Mouse (Mus musculus): ENCODE data around the gene Irak2.
"Not testable (repeated sequence)": the region's sequence is repeated elsewhere in the genome, so short reads cannot be mapped to it uniquely, and the experiment has no call there.

Gene Irak2

GRCm38 (mm10) chr6:113695766-113696355 lies 57.6 kb downstream of the Irak2 start:
- no peak for DNase-seq (ENCODE audit: extremely low spot score, low read depth, low spot score)

DNA sequence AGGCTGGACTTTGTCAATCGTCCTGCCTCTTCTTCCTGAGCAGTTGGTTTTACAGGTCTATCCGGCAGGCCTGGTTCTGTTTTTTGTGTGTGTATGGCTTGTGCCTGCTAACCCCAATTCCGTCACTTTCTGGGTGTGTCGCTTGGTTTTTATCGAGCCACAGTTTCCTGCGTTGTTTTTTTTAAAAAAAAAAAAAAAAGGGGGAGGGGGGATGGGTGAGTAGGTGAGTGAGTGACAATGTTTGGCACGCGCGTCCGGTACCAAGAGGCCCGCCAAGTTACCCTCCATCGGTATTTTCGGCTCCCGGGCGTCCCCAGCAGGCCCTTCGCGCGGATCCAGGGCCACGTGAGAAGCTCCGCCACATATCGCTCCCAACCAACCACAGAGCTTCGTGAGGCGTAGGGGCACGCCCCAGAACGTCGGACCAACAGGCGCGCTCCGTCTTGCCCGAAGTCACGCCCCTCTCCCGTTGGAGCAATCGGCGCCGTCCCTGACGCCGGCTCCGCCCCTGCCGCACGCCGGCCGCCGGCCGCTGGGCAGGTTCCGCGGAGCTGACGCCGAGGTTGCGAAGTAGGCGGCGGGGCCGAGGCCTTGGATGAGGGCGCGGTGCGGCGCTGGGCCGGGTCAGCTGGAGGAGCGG lies 58.4 kb downstream of the Irak2 start, which contains the start of gene Tatdn2:
Tatdn2 (plus strand) TSS at position 469 of the 640 bp plus-strand sequence.
- DNase-seq (ENCODE audit: extremely low spot score, low read depth, low spot score), result peak; percentile 78

- no peak for DNase-seq (ENCODE audit: extremely low spot score, low read depth, low spot score)
Measured at GRCm38 (mm10) chr6:113697222-113698205, 59.2 kb downstream of the Irak2 start.

- no peak for DNase-seq (ENCODE audit: extremely low spot score, low read depth, low spot score)
Measured at GRCm38 (mm10) chr6:113712718-113713117, 74.5 kb downstream of the Irak2 start.

GRCm38 (mm10) chr6:113713389-113713788 lies 75.1 kb downstream of the Irak2 start:
- not testable (repeated sequence) for DNase-seq (ENCODE audit: extremely low spot score, low read depth, low spot score)

DNA sequence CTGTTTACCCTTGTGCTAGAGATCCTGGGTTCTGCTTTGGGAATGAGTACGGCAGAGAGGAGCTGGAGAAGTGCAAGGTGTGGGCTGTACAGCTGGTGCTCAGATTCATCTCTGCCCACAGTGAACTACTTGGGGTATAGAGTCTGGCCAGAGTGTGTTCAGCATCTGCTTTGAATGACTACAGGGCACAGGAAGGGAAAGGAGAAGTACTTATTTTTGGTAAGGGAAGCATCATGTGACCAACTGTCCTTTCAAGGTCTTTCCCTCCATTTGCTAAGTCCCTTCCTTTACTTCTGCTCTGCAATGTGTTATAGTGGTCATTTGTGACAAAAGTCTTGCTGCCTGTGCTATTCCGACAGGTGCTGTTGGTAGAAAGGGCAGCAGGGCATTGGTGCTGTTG lies 76.0 kb downstream of the Irak2 start:
- no peak for DNase-seq (ENCODE audit: extremely low spot score, low read depth, low spot score)

DNA sequence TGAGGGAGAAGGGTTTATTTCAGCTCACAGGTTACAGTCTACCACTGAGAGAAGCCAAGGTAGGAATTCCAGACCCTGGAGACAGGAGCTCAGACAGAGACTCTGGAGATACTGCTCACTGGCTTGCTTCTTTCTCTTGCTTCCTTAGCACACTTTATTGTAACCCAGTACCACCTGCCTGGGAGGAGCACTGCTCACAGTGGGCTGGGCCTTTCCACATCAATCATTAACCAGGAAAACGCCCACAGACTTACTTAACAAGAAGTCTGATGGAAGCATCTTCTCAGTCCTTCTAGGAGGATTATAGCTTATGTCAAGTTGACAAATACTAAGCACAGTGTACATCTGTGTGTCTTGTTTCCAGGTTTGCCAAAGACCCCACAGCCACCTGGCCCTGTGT lies 76.5 kb downstream of the Irak2 start:
- no peak for DNase-seq (ENCODE audit: extremely low spot score, low read depth, low spot score)

DNA sequence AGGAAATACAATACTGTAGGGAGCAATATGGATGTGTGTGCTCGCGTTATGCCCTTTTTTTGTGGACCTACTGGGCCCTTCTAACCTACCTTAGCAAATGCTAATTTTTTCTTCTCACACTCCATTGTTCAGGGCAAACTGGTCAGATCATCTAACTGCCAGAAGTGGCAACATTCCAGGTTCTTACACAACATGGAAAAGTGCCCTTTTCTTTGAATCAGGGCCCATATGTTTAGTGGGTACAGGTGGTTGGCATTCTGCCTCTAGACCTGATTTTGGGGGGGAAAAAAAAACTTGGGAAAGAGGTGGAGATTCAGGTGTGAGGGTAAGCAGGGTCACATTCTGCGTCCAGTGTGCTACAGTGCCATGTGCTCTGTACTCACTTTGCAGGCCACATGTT lies 79.3 kb downstream of the Irak2 start:
- DNase-seq (ENCODE audit: extremely low spot score, low read depth, low spot score), result no peak

DNA sequence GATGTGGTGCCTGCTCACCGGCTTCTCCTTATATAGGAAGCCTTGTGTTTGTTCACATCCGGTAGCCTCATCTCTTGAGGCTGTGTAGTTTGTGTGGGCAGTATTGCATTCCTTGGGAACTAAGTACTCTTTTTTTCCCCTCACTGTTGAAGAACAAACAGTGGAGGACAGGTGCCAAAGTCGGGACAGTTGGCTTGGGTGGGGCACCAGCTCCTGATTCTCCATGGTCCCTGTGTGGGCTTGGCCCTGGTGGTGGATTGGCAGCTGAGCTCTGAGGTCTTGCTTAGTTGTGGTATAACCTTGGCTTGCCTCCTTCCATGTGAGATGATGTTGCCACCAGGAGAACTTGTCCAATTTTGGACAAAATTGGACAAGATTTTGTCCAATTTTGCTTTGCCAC lies 81.6 kb downstream of the Irak2 start, which contains the start of gene Ghrl:
Ghrl (minus strand) TSS at position 3 of the 400 bp plus-strand sequence.
- DNase-seq (ENCODE audit: extremely low spot score, low read depth, low spot score), result no peak

DNA sequence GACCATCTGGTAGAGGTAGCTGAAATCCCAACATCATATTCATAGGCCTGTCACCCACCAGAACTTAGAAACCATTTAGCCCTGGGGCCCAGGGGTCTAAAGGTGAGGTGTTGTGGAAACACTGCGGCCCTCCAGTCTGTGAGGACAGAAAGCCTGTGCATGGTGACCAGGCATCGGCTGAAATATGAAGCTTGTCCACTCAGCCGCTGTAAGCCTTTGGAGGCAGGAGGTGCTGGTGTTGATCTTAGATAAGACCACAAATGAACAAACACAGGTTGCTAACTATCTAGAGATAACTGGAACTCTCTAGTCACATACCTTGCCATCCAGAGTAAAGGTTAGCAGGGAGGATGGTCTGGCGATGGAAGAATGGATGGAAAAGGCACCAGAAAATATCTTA lies 82.8 kb downstream of the Irak2 start:
- no peak for DNase-seq (ENCODE audit: extremely low spot score, low read depth, low spot score)

- DNase-seq (ENCODE audit: extremely low spot score, low read depth, low spot score), result no peak
Measured at GRCm38 (mm10) chr6:113728181-113728580, 89.9 kb downstream of the Irak2 start.

- no peak for DNase-seq (ENCODE audit: extremely low spot score, low read depth, low spot score)
Measured at GRCm38 (mm10) chr6:113731296-113731695, 93.0 kb downstream of the Irak2 start.

DNA sequence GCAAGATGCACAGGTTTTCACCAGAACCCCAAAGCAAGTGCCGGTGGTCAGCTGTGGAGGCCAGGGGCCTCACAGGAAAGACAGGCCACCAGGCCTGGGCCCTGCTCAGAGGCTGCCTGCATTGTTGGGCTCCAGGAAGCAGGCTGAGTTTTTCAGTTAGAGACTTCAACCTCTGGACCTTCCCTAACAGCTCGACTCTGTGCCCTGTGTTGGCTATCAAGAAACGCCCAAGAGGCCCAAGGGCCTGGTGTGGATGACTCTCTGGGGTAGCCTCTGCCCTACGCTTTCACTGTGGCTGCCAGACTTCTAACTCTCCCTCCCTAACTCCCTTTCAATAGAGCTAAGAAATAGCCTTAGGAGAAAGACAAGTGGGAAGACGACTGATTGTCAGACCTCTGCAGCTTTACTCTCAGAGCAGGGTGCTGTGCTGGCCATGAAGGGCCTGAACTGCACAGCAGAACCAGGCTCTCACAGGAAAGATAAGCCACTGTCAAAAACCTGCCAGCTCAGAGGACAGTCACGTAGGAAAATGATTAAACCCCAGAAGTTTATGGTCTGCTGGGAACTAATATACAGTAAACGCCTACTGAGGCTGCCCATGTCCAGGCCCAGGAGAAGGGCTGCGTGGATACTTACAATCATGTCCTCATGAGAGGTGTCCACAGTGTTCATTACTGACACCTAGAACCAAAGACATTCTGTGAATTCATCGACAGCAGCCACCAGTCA lies 99.2 kb downstream of the Irak2 start:
- DNase-seq (ENCODE audit: extremely low spot score, low read depth, low spot score), result no peak

GRCm38 (mm10) chr6:113740236-113741217 lies 102.3 kb downstream of the Irak2 start, which contains the start of gene Sec13:
TSS of gene Sec13 (minus strand) at chr6:113740743.
- peak; percentile 74 for DNase-seq (ENCODE audit: extremely low spot score, low read depth, low spot score)

DNA sequence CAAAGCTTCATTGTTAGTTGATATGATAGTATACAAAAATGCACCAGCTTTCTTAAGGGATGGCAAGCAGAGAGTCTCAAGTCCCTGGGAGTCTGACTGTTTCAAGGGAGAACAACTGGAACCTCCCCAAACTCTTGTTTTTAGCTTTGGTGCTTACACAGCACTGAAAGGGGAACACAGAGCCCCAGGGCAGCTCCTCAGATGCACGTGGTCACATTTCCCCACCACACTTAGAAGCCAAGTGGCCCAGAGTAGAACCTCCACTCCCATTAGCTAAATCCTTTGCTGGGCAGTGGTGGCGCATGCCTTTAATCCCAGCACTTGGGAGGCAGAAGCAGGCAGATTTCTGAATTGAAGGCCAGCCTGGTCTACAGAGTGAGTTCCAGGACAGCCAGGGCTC lies 103.2 kb downstream of the Irak2 start:
- DNase-seq (ENCODE audit: extremely low spot score, low read depth, low spot score), result no peak

GRCm38 (mm10) chr6:113742321-113742720 lies 104.1 kb downstream of the Irak2 start:
- no peak for DNase-seq (ENCODE audit: extremely low spot score, low read depth, low spot score)

GRCm38 (mm10) chr6:113743111-113743510 lies 104.8 kb downstream of the Irak2 start:
- no peak for DNase-seq (ENCODE audit: extremely low spot score, low read depth, low spot score)
